Mouse (Mus musculus): ENCODE data around the gene Gm49380. TPM values are rescaled to one million over a fixed set of nuclear protein-coding genes. Genes with fewer than 3 reads are reported as not detected.
A peak's percentile ranks its signal among the peaks of the same experiment; 100 is the strongest.

Gm49380 gene
- polyA plus RNA-seq, 1 experiment from 2014 or later, result 0.14 TPM

DNA sequence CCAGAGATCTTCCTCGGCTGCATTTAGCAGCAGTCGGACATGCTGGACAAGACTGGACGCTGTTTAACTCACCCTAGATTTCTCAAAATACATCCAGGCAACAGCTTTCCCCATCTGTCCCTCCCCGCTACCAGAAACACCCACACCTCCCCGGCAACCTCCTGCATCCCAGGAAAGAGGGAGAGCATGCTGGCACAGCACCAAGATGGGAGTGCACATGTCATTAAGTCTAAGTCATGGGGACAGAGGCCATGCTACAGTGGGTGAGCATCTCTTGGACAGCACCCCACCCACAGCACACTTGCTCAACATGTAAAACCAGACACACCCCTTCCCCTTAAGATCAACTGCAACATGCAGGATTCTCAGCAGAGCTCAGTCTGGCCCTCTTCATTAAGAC lies 32.3 kb downstream of the Gm49380 start:
- ATAC-seq, result no peak
- H3K27me3 ChIP-seq (replicated peaks; ENCODE audit: control insufficient read depth, insufficient read depth, low read length), result peaks cover 4% of the 10 kb centered on the region; the same call in 1 of the 2 replicates
- H3K36me3 ChIP-seq (ENCODE audit: control insufficient read depth, insufficient read depth, low read length), result no peaks in the 10 kb centered on the region
- no peaks in the 10 kb centered on the region for H3K9me3 ChIP-seq (ENCODE audit: control insufficient read depth, low read length)
- whole genome bisulfite sequencing, result 71% methylated on average over 5 of the region's 5 CpGs
- H3K27ac ChIP-seq (ENCODE audit: low read depth, low read length), result no peak overlapping the region
- H3K4me2 ChIP-seq (ENCODE audit: low read length), result no peak overlapping the region
- no peak overlapping the region for H3K4me3 ChIP-seq (ENCODE audit: low read length)
- H3K9ac ChIP-seq (ENCODE audit: low read depth, low read length), result no peak overlapping the region
- H3K4me1 ChIP-seq (ENCODE audit: control insufficient read depth, insufficient read depth, low read depth, low read length), result peaks cover 27% of the 10 kb centered on the region

DNA sequence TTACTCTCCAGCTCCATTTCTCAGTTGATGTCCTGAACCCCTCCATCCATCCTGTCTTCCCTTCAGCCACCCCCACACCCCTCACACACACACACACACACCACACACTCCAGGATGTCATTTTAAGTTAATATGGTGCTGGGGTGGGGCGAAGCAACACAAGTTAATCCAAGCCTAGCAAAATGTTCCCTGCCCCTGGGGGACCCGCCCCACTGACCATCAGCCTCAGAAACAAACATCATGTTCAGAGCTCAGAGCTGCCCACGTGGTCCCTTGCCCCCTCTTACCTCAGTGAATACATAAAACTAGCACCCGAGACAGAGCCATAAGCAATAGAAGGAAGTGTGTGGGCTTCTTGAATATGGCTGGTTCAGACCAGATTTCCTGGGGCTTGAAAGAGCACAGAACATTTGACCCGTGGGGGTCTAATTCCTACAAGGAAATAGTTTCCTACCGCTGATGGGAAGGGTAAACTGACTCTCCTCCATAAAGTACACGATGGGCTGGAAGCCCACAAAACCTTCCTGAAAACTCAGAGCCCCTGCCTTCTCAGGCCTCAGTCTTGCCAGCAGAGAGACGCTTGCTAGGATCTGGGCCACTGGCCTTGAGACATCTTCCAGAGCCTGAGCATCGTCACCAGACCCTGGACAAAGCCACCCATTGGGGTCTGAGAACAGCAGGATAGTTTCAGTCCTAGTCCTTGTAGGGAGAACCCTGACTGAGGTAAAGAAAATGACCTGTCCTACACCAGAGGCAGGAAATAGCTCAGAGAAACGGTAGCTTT lies 33.1 kb downstream of the Gm49380 start:
- Histone ChIP-seq H3K4me2 (ENCODE audit: low read length) (no peak overlapping the region), H3K9me3 (ENCODE audit: control insufficient read depth, low read length) (no peaks in the 10 kb centered on the region), H3K27ac (ENCODE audit: low read depth, low read length) (no peak overlapping the region), H3K27me3 (replicated peaks; ENCODE audit: control insufficient read depth, insufficient read depth, low read length) (peaks cover 1% of the 10 kb centered on the region; the same call in 1 of the 2 replicates), H3K9ac (ENCODE audit: low read depth, low read length) (no peak overlapping the region), H3K4me1 (ENCODE audit: control insufficient read depth, insufficient read depth, low read depth, low read length) (peaks cover 21% of the 10 kb centered on the region), H3K4me3 (ENCODE audit: low read length) (no peak overlapping the region), H3K36me3 (ENCODE audit: control insufficient read depth, insufficient read depth, low read length) (no peaks in the 10 kb centered on the region)
- no peak for ATAC-seq
- 77% methylated on average over 10 of the region's 10 CpGs for WGBS

DNA sequence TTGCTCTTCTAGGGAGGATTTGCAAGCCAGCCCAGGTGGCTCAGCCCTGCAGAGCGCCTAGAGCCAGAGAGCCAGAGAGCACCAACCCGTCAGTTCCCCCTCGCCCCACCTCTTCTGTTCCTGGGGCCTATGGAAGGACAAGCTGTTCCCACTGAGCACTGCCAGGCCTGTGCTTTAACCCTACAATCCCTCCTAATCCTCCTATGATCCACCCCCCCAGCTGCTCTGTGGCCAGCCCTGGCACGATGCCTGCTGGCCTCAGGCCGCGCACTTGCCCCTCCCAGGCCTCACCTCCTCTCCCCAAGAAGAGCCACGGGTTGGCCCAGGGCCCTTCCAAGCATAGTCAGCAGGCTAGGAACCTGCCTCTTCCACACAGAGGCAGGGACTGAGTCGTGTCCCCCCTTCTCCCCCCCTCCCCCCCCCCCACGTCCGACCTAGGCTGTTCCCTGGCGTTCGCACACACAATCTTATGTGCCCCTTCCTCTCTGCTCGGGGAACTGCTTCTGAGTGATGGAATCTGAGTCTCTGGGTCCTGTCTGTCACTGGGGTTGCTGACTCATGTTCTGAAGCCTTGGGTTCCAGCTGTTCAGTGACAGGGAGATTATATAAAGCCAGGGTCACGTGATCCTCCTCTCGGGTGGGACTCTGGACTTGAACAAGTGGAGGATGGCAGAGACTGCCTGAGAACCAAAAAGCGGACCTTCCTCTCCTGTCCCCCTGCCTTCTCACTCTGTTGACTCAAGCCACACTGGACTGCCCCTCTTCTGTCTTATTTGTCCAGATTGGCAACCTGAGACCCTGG lies 34.1 kb downstream of the Gm49380 start:
- WGBS, result 33% methylated on average over 16 of the region's 16 CpGs
- ATAC-seq, result peak; percentile 84
- 0 out of 2 replicates have a peak overlapping the region, but pooled peaks have one; percentile 7 for H3K27ac ChIP-seq (ENCODE audit: low read depth, low read length)
- no peaks in the 10 kb centered on the region for H3K36me3 ChIP-seq (ENCODE audit: control insufficient read depth, insufficient read depth, low read length)
- H3K4me2 ChIP-seq (ENCODE audit: low read length), result no peak overlapping the region
- H3K9ac ChIP-seq (ENCODE audit: low read depth, low read length), result no peak overlapping the region
- no peak overlapping the region for H3K4me3 ChIP-seq (ENCODE audit: low read length)
- no peaks in the 10 kb centered on the region for H3K27me3 ChIP-seq (replicated peaks; ENCODE audit: control insufficient read depth, insufficient read depth, low read length)
- peaks cover 13% of the 10 kb centered on the region for H3K4me1 ChIP-seq (ENCODE audit: control insufficient read depth, insufficient read depth, low read depth, low read length)
- H3K9me3 ChIP-seq (ENCODE audit: control insufficient read depth, low read length), result no peaks in the 10 kb centered on the region

DNA sequence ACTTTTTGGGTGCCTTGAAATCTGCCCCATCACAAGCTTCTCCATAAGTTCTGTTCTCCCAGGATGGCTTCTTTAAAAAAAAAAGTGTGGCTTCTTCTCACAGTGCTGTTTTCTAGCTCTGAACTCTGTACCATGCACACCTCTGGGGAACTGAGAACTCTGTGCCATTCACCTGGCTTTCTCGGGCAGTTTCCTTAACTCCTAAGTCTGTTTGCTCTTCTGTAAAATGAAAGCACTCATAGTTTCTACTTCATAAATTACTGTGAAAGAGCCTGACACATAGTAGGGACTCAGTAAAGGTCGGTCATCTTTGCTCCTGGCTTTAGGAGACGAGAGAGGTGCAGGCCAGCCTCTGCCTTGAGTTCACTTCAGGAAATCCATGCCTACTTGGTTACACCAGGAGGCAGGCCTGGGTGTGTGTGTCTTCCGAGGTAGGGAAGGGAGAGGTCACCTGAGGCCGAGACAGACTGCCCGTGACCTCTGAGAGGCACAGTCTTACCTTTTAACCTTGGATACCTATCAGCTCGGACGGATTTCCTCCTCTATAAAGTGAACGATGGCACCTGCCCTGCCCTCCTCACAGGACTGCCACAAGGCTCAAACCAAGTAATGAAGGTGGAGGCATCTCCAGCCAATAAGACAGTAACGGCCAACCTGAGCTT lies 35.0 kb downstream of the Gm49380 start:
- no peak for ATAC-seq
- Histone ChIP-seq H3K27ac (ENCODE audit: low read depth, low read length) (no peak overlapping the region), H3K27me3 (replicated peaks; ENCODE audit: control insufficient read depth, insufficient read depth, low read length) (no peaks in the 10 kb centered on the region), H3K4me1 (ENCODE audit: control insufficient read depth, insufficient read depth, low read depth, low read length) (peaks cover 9% of the 10 kb centered on the region; the same call in 1 of the 2 replicates), H3K4me3 (ENCODE audit: low read length) (no peak overlapping the region), H3K36me3 (ENCODE audit: control insufficient read depth, insufficient read depth, low read length) (no peaks in the 10 kb centered on the region), H3K9me3 (ENCODE audit: control insufficient read depth, low read length) (no peaks in the 10 kb centered on the region), H3K4me2 (ENCODE audit: low read length) (no peak overlapping the region), H3K9ac (ENCODE audit: low read depth, low read length) (no peak overlapping the region)
- 86% methylated on average over 10 of the region's 10 CpGs for WGBS

DNA sequence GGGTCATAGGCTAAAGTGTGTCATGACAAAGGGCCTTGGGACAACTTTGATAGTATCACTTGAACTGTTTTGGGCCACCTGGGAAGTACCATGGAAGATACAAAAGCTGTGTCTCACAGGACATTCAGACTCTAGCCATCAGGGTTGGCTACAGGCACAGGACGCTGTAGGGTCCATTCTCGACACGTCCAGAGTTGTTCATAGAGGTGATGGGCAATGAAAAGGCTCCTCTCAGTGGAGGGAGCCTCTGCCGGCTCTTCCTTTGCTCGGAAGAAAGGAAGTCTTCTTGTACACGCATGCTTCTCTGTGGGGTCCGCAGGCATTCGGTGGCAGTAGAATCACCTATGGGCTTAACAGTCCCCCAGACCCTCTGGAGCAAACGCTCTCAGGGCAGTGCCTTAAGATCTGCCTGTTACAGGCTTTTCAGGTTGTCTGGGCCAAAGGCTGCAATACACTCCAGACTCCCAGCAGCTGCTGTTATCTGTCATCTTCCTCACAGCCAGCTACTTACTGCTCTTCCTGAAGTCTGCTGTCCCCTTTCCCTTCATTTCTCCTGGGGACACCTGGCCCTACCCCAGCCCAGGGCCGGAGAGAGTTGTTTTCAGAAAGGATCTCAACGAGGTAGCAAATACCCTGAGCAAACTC lies 35.9 kb downstream of the Gm49380 start:
- Histone ChIP-seq H3K4me3 (ENCODE audit: low read length) (no peak overlapping the region), H3K27ac (ENCODE audit: low read depth, low read length) (no peak overlapping the region), H3K36me3 (ENCODE audit: control insufficient read depth, insufficient read depth, low read length) (no peaks in the 10 kb centered on the region), H3K9me3 (ENCODE audit: control insufficient read depth, low read length) (no peaks in the 10 kb centered on the region), H3K9ac (ENCODE audit: low read depth, low read length) (no peak overlapping the region), H3K4me1 (ENCODE audit: control insufficient read depth, insufficient read depth, low read depth, low read length) (peaks cover 9% of the 10 kb centered on the region; the same call in 1 of the 2 replicates), H3K27me3 (replicated peaks; ENCODE audit: control insufficient read depth, insufficient read depth, low read length) (no peaks in the 10 kb centered on the region), H3K4me2 (ENCODE audit: low read length) (peak overlapping the region; percentile 20; the same call in 1 of the 2 replicates)
- no peak for ATAC-seq
- 85% methylated on average over 11 of the region's 11 CpGs for WGBS

DNA sequence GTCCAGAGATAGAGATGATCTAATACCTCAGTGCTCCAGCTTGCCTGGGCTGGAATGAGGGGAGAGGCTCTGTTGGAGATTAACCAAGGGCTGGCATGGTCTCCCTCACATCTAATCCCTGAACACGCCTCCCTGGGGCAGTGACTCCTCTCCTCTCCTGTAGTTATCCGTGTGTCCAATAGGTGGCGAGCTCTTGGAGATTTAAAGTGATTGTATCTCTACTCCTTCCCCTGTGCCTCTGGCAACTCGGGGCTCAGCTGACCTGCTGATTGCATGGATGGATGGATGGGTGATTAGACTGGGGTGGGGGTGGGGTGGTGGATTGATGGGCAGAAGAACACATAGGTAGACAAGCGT lies 36.6 kb downstream of the Gm49380 start:
- 12% methylated on average over 5 of the region's 5 CpGs for WGBS
- Histone ChIP-seq H3K9ac (ENCODE audit: low read depth, low read length) (no peak overlapping the region), H3K4me2 (ENCODE audit: low read length) (peak overlapping the region; percentile 20; the same call in 1 of the 2 replicates), H3K9me3 (ENCODE audit: control insufficient read depth, low read length) (no peaks in the 10 kb centered on the region), H3K27ac (ENCODE audit: low read depth, low read length) (no peak overlapping the region), H3K4me3 (ENCODE audit: low read length) (no peak overlapping the region), H3K27me3 (replicated peaks; ENCODE audit: control insufficient read depth, insufficient read depth, low read length) (no peaks in the 10 kb centered on the region), H3K36me3 (ENCODE audit: control insufficient read depth, insufficient read depth, low read length) (no peaks in the 10 kb centered on the region), H3K4me1 (ENCODE audit: control insufficient read depth, insufficient read depth, low read depth, low read length) (peaks cover 9% of the 10 kb centered on the region; the same call in 1 of the 2 replicates)
- ATAC-seq, result no peak

DNA sequence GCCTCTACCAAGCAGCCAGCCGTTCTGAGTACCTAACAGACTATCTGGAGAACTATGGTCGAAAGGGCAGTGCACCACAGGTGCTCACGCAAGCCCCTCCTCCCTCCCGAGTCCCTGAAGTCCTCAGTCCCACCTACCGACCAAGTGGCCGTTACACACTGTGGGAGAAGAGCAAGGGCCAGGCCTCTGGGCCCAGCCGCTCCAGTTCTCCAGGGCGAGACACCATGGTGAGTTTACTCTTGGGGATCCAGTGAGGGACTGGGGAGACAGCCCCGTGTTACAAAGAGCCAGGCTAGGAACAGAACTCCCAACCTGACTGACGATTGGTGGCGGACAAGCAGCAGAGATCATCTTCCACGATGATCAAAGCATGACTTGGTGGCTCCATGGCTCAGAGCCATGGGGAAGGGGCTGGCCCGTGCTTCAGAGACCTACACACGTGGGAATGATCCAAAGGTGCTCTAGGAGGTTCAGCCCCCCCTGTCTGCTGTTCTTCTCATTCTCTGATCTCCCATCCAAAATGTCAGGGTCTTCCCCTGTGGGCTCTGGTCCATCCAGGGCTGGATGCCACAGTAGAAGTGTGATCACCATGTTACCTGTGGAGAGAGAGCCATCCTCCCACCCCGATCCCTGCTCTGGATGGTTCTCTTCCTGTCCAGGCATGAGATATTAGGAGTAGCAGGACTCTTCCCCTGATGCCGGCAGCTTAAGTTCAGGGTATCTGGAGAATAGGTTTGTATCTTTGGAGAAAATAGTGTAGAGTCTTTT lies 37.1 kb downstream of the Gm49380 start:
- WGBS, result 68% methylated on average over 16 of the region's 16 CpGs
- no peak for ATAC-seq
- Histone ChIP-seq H3K36me3 (ENCODE audit: control insufficient read depth, insufficient read depth, low read length) (no peaks in the 10 kb centered on the region), H3K4me1 (ENCODE audit: control insufficient read depth, insufficient read depth, low read depth, low read length) (peaks cover 9% of the 10 kb centered on the region; the same call in 1 of the 2 replicates), H3K9ac (ENCODE audit: low read depth, low read length) (no peak overlapping the region), H3K27me3 (replicated peaks; ENCODE audit: control insufficient read depth, insufficient read depth, low read length) (no peaks in the 10 kb centered on the region), H3K4me3 (ENCODE audit: low read length) (no peak overlapping the region), H3K4me2 (ENCODE audit: low read length) (no peak overlapping the region), H3K27ac (ENCODE audit: low read depth, low read length) (no peak overlapping the region), H3K9me3 (ENCODE audit: control insufficient read depth, low read length) (no peaks in the 10 kb centered on the region)

DNA sequence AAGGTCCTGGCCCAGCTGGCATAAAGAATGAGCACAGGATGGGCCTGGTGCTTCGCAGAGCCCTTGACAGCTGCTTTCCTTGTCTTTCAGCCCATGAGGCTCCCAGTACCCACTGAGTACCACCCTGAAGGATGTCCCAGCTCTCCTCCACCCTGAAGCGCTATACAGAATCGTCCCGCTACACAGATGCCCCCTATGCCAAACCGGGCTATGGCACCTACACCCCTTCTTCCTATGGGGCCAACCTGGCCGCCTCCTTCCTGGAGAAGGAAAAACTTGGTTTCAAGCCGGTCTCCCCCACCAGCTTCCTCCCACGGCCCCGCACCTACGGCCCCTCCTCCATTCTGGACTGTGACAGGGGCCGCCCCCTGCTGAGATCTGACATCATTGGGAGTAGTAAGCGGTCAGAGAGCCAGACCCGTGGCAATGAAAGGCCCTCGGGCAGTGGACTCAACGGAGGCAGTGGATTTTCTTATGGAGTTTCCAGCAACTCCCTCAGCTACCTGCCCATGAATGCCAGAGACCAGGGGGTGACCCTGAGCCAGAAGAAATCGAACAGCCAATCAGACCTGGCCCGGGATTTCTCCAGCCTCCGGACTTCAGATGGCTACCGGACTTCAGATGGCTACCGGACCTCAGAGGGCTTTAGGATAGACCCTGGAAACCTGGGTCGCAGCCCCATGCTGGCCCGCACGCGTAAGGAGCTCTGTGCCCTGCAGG lies 37.9 kb downstream of the Gm49380 start:
- no peaks in the 10 kb centered on the region for H3K27me3 ChIP-seq (replicated peaks; ENCODE audit: control insufficient read depth, insufficient read depth, low read length)
- ATAC-seq, result no peak
- no peak overlapping the region for H3K27ac ChIP-seq (ENCODE audit: low read depth, low read length)
- 70% methylated on average over 24 of the region's 24 CpGs for WGBS
- H3K36me3 ChIP-seq (ENCODE audit: control insufficient read depth, insufficient read depth, low read length), result no peaks in the 10 kb centered on the region
- H3K4me2 ChIP-seq (ENCODE audit: low read length), result no peak overlapping the region
- H3K4me1 ChIP-seq (ENCODE audit: control insufficient read depth, insufficient read depth, low read depth, low read length), result peaks cover 9% of the 10 kb centered on the region; the same call in 1 of the 2 replicates
- no peaks in the 10 kb centered on the region for H3K9me3 ChIP-seq (ENCODE audit: control insufficient read depth, low read length)
- H3K9ac ChIP-seq (ENCODE audit: low read depth, low read length), result no peak overlapping the region
- no peak overlapping the region for H3K4me3 ChIP-seq (ENCODE audit: low read length)
